In the genomic region with DNA sequence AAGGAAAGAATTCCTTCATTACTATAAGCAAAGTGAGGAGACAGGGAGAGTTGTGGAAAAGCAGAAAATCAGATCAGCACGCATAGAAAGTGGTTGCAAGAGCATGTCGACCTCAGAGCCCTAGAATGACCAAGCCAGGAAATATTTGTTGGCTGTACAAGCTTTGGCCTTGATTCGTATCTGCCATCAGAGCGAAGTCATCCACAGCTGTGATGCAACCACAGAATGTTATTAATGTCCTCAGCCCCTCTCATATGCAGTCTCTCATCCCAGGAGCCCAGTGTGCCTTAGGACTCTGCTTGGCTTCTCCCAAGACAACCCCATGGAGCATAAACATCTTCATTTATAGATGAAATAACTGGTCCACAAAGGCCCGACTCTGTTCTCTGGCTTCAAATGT, we compare ENCODE assay signal across 11 mouse cellular contexts.
DNase-seq lines count a peak whose midpoint lies in the region; ATAC-seq and TF ChIP-seq lines count a peak whose summit lies in the region.
"Had no signal": no experiment of that assay in that cellular context is flagged by ENCODE, and none has a peak within 500 bp of the region (broad histone marks: within the 10 kb centered on the region; RNA-seq: fewer than 3 reads in every experiment).

No protein-coding gene starts in this region.

- peak overlapping the region; percentile 15; the same call in 1 of the 2 replicates for H3K27ac ChIP-seq in limb, embryonic 13.5 days
- no peak overlapping the region for H3K27ac ChIP-seq in limb, embryonic 10.5 days
- no peak overlapping the region for H3K27ac ChIP-seq in midbrain, postnatal 0 days (ENCODE audit: low read depth, low read length)
- H3K27ac ChIP-seq: midbrain, embryonic 12.5 days had no signal

- 81% methylated on average over 5 of the region's 5 CpGs for WGBS in limb, embryonic 13.5 days
- 90% methylated on average over 5 of the region's 5 CpGs for WGBS in limb, embryonic 10.5 days
- WGBS in midbrain, postnatal 0 days: 61% methylated on average over 5 of the region's 5 CpGs

- DNase-seq in gastrocnemius, adult 18-20 months (ENCODE audit: low spot score): peak; percentile 77
- no peak for DNase-seq in gastrocnemius, postnatal 10 days
- DNase-seq in limb, embryonic 10.5 days (ENCODE audit: low spot score): no peak
- peak; percentile 59 to 63 for DNase-seq in adrenal gland, postnatal 36 days
- DNase-seq in lung, postnatal 36 days: peak; percentile 66
- no peak for DNase-seq in MN1 (ENCODE audit: low spot score)
- DNase-seq in midbrain, postnatal 0 days (ENCODE audit: low spot score): no peak
- DNase-seq: liver; thymus, postnatal 4 days had no signal

- ATAC-seq in limb, embryonic 13.5 days (ENCODE audit: low FRiP score, low read depth): no peak
- ATAC-seq in midbrain, postnatal 0 days (ENCODE audit: low FRiP score): no peak

- no peak overlapping the region for H3K4me3 ChIP-seq in limb, embryonic 13.5 days
- H3K4me3 ChIP-seq in limb, embryonic 10.5 days: no peak overlapping the region
- H3K4me3 ChIP-seq in midbrain, postnatal 0 days (ENCODE audit: low read depth, low read length): no peak overlapping the region
- H3K4me3 ChIP-seq: midbrain, embryonic 12.5 days had no signal

- no peaks in the 10 kb centered on the region for H3K4me1 ChIP-seq in limb, embryonic 13.5 days
- H3K4me1 ChIP-seq in limb, embryonic 10.5 days: no peaks in the 10 kb centered on the region
- no peaks in the 10 kb centered on the region for H3K4me1 ChIP-seq in midbrain, postnatal 0 days (ENCODE audit: insufficient read depth, low read length)

- no peak overlapping the region for H3K9ac ChIP-seq in limb, embryonic 13.5 days
- H3K9ac ChIP-seq in midbrain, postnatal 0 days (replicated peaks; ENCODE audit: low read length, poor library complexity, severe bottlenecking): no peak overlapping the region
- H3K9ac ChIP-seq: midbrain, embryonic 12.5 days had no signal

- TF ChIP-seq CTCF in midbrain, postnatal 0 days (IDR thresholded peaks at IDR 0.05): no peak

- no peaks in the 10 kb centered on the region for H3K9me3 ChIP-seq in limb, embryonic 13.5 days
- H3K9me3 ChIP-seq in limb, embryonic 10.5 days (replicated peaks): no peaks in the 10 kb centered on the region
- H3K9me3 ChIP-seq in midbrain, postnatal 0 days (ENCODE audit: low read length): no peaks in the 10 kb centered on the region
- H3K9me3 ChIP-seq: midbrain, embryonic 12.5 days had no signal

- H3K4me2 ChIP-seq in limb, embryonic 13.5 days (replicated peaks): no peak overlapping the region
- H3K4me2 ChIP-seq in midbrain, postnatal 0 days (ENCODE audit: low read depth, low read length, poor library complexity, severe bottlenecking): no peak overlapping the region
- H3K4me2 ChIP-seq: midbrain, embryonic 12.5 days had no signal

- no peaks in the 10 kb centered on the region for H3K36me3 ChIP-seq in limb, embryonic 13.5 days
- no peaks in the 10 kb centered on the region for H3K36me3 ChIP-seq in limb, embryonic 10.5 days
- H3K36me3 ChIP-seq in midbrain, postnatal 0 days (ENCODE audit: insufficient read depth, low read length): no peaks in the 10 kb centered on the region

- no peaks in the 10 kb centered on the region for H3K27me3 ChIP-seq in limb, embryonic 13.5 days
- no peaks in the 10 kb centered on the region for H3K27me3 ChIP-seq in limb, embryonic 10.5 days (ENCODE audit: low read depth, poor library complexity, severe bottlenecking)
- no peaks in the 10 kb centered on the region for H3K27me3 ChIP-seq in midbrain, postnatal 0 days (ENCODE audit: insufficient read depth, low read length)
- H3K27me3 ChIP-seq: midbrain, embryonic 12.5 days had no signal

Comparison
In these comparisons a context has a peak if more than half of its experiments do, and no peak if none do; other contexts are left out.
1. DNase-seq: peak in gastrocnemius, adult 18-20 months (single experiment), adrenal gland, postnatal 36 days (2 of 2) and lung, postnatal 36 days (single experiment); none in gastrocnemius, postnatal 10 days (single experiment), limb, embryonic 10.5 days (single experiment), MN1 (single experiment) and midbrain, postnatal 0 days (single experiment).